Mouse (Mus musculus) left cerebral cortex, adult 2 months (tissue): Measurements from ENCODE around the gene Srcin1. TPM values are rescaled to one million over a fixed set of nuclear protein-coding genes. Genes with fewer than 3 reads are reported as not detected.
A peak's percentile ranks its signal among the peaks of the same experiment; 100 is the strongest.

ENCODE experiments used
- DNase-seq, 2 experiments: peaks; one replicate each; pipeline ENCODE4 v3.0.0; 2021 to 2022; ENCODE audit warnings: low spot score in 2 of 2, mixed read lengths in 1 of 2; ENCODE audit errors: extremely low spot score in 1 of 2
- H3K27ac ChIP-seq: fragments of 200-600 bp; 2 replicates; pipeline ENCODE4 v1.8.1; 2022
- H3K4me3 ChIP-seq: fragments of 200-600 bp; 2 replicates; pipeline ENCODE4 v1.8.1; 2022
- CTCF ChIP-seq: fragments of 200-600 bp; IDR thresholded peaks from 2 replicates; pipeline ENCODE4 v1.8.1; 2022; ENCODE audit warnings: antibody characterized with exemption, mild to moderate bottlenecking, moderate library complexity
- intact Hi-C: fragments of 180-260 bp; cut with DNase I; formaldehyde crosslinking; loops from one replicate; pipeline ENCODE4 v1.15.1; 2025
- total RNA-seq, 2 experiments: library from RNA; stranded (reverse); gene quantifications; 2 replicates each; pipeline ENCODE4 v1.2.3; 2021

Gene Srcin1
- total RNA-seq, 2 experiments from 2014 or later, result 308 to 318 TPM

- H3K27ac ChIP-seq, result peak overlapping the region; percentile 97
Measured at GRCm38 (mm10) chr11:97575638-97576037, 348 bp downstream of the Srcin1 start.

GRCm38 (mm10) chr11:97575075-97575474 is 911 bp downstream of the Srcin1 start:
- Histone ChIP-seq H3K27ac (peak overlapping the region; percentile 97), H3K4me3 (peak overlapping the region; percentile 86)
- peak; percentile 80 to 84 for DNase-seq
- intact Hi-C loops, result loop anchor here (5.0 kb wide), 1 partner anchor 88 kb away; no protein-coding TSS in a partner anchor
- TF ChIP-seq CTCF, result no peak

More at GRCm38 (mm10) chr11:97575638-97576037, 348 bp downstream of the Srcin1 start:
- DNase-seq, result peak; percentile 80 to 83
- H3K4me3 ChIP-seq, result peak overlapping the region; percentile 86
- TF ChIP-seq CTCF, result peak; percentile 78
- intact Hi-C loops, result loop anchor here (5.0 kb wide), 1 partner anchor 88 kb away; no protein-coding TSS in a partner anchor

- Histone ChIP-seq H3K27ac (peak overlapping the region; percentile 97), H3K4me3 (peak overlapping the region; percentile 86)
- no peak for TF ChIP-seq CTCF
- DNase-seq, result no peak
- intact Hi-C loops, result loop anchor here (1.0 to 5.0 kb wide), 2 partner anchors 37 to 87 kb away; no protein-coding TSS in a partner anchor
Measured at GRCm38 (mm10) chr11:97574551-97575051, 1.4 kb downstream of the Srcin1 start.

- peak overlapping the region; percentile 97 for H3K27ac ChIP-seq
- peak; percentile 28 for TF ChIP-seq CTCF
- intact Hi-C loops, result loop anchor here (1.0 kb wide), 1 partner anchor 37 kb away; no protein-coding TSS in a partner anchor
Measured at GRCm38 (mm10) chr11:97573891-97574550, 2.0 kb downstream of the Srcin1 start.

GRCm38 (mm10) chr11:97572895-97573480 is 3.0 kb downstream of the Srcin1 start:
- H3K27ac ChIP-seq, result peak overlapping the region; percentile 97
- intact Hi-C loops, result no loop called here
- H3K4me3 ChIP-seq, result peak overlapping the region; percentile 86
- no peak for TF ChIP-seq CTCF
- DNase-seq, result no peak

More at GRCm38 (mm10) chr11:97573891-97574550, 2.0 kb downstream of the Srcin1 start:
- H3K4me3 ChIP-seq, result peak overlapping the region; percentile 86
- DNase-seq, result peak; percentile 78 to 81

- TF ChIP-seq CTCF, result no peak
- Histone ChIP-seq H3K4me3 (peak overlapping the region; percentile 86), H3K27ac (peak overlapping the region; percentile 97)
- DNase-seq, result no peak
- intact Hi-C loops, result no loop called here
Measured at GRCm38 (mm10) chr11:97572089-97572345, 4.0 kb downstream of the Srcin1 start.

GRCm38 (mm10) chr11:97571266-97572088 is 4.5 kb downstream of the Srcin1 start:
- H3K27ac ChIP-seq, result peak overlapping the region; percentile 97
- intact Hi-C loops, result no loop called here
- peak overlapping the region; percentile 86 for H3K4me3 ChIP-seq
- DNase-seq, result no peak
- peak; percentile 17 for TF ChIP-seq CTCF

GRCm38 (mm10) chr11:97570493-97571137 is 5.4 kb downstream of the Srcin1 start:
- Histone ChIP-seq H3K4me3 (peak overlapping the region; percentile 86), H3K27ac (peak overlapping the region; percentile 97)
- intact Hi-C loops, result no loop called here
- peak in 1 of 2 experiments; percentile 50 for DNase-seq
- no peak for TF ChIP-seq CTCF

GRCm38 (mm10) chr11:97569806-97570205 is 6.2 kb downstream of the Srcin1 start:
- no peak for DNase-seq
- Histone ChIP-seq H3K27ac (peak overlapping the region; percentile 97), H3K4me3 (peak overlapping the region; percentile 86)
- intact Hi-C loops, result loop anchor here (2.0 kb wide), 1 partner anchor 35 kb away; no protein-coding TSS in a partner anchor
- TF ChIP-seq CTCF, result no peak

- H3K4me3 ChIP-seq, result peak overlapping the region; percentile 86
Measured at GRCm38 (mm10) chr11:97569301-97569724, 6.7 kb downstream of the Srcin1 start.

GRCm38 (mm10) chr11:97568729-97569128 is 7.3 kb downstream of the Srcin1 start:
- H3K4me3 ChIP-seq, result peak overlapping the region; percentile 86
- DNase-seq, result peak; percentile 77 to 83
- peak overlapping the region; percentile 97 for H3K27ac ChIP-seq
- no peak for TF ChIP-seq CTCF
- intact Hi-C loops, result loop anchor here (2.0 kb wide), 1 partner anchor 34 kb away; no protein-coding TSS in a partner anchor

More at GRCm38 (mm10) chr11:97569301-97569724, 6.7 kb downstream of the Srcin1 start:
- DNase-seq, result no peak
- intact Hi-C loops, result loop anchor here (2.0 kb wide), 1 partner anchor 35 kb away; no protein-coding TSS in a partner anchor
- no peak for TF ChIP-seq CTCF
- H3K27ac ChIP-seq, result peak overlapping the region; percentile 97
